Mouse (Mus musculus) left cerebral cortex, adult 2 months (tissue): Measurements from ENCODE around the gene Kif21b. TPM values are rescaled to one million over a fixed set of nuclear protein-coding genes. Genes with fewer than 3 reads are reported as not detected.

Source experiments
- DNase-seq, 2 experiments: peaks; one replicate each; pipeline ENCODE4 v3.0.0; 2021 to 2022; ENCODE audit warnings: low spot score in 2 of 2, mixed read lengths in 1 of 2; ENCODE audit errors: extremely low spot score in 1 of 2
- H3K27ac ChIP-seq: fragments of 200-600 bp; 2 replicates; pipeline ENCODE4 v1.8.1; 2022
- H3K4me3 ChIP-seq: fragments of 200-600 bp; 2 replicates; pipeline ENCODE4 v1.8.1; 2022
- CTCF ChIP-seq: fragments of 200-600 bp; IDR thresholded peaks from 2 replicates; pipeline ENCODE4 v1.8.1; 2022; ENCODE audit warnings: antibody characterized with exemption, mild to moderate bottlenecking, moderate library complexity
- intact Hi-C: fragments of 180-260 bp; cut with DNase I; formaldehyde crosslinking; loops from one replicate; pipeline ENCODE4 v1.15.1; 2025
- total RNA-seq, 2 experiments: library from RNA; stranded (reverse); gene quantifications; 2 replicates each; pipeline ENCODE4 v1.2.3; 2021

Gene Kif21b
- total RNA-seq, 2 experiments from 2014 or later, result 67.3 to 74.2 TPM

DNA sequence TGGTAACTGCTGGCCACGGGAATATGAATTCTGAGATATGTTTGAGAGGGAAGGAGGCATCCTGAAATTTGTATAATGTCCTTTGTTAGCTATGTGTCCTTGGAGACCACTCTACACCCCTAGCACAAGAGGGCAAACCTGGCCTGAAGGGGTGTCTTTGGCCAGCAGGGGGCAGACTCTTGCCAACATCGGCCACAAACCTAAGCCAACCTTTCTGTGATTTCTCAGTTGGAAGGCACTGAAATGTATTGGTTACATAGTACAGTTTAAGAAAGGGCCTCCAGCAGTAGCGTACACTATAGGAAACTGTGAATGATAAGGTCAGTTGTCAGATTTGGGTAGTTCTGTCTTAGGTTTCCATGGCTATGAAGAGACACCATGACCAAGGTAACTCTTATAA is 15.0 kb upstream of the Kif21b start:
- no peak overlapping the region for H3K27ac ChIP-seq
- intact Hi-C loops, result loop anchor here (2.0 to 5.0 kb wide), 3 partner anchors 53 to 96 kb away; partner anchors contain the start of gene Mroh3
- peak; percentile 82 for TF ChIP-seq CTCF
- DNase-seq, result peak; percentile 65 to 79
- no peak overlapping the region for H3K4me3 ChIP-seq

GRCm38 (mm10) chr1:136117069-136117468 is 14.1 kb upstream of the Kif21b start:
- TF ChIP-seq CTCF, result no peak
- DNase-seq, result no peak
- intact Hi-C loops, result loop anchor here (2.0 to 5.0 kb wide), 3 partner anchors 52 to 95 kb away; partner anchors contain the start of gene Mroh3
- Histone ChIP-seq H3K27ac (no peak overlapping the region), H3K4me3 (no peak overlapping the region)

GRCm38 (mm10) chr1:136118875-136119274 is 12.3 kb upstream of the Kif21b start:
- Histone ChIP-seq H3K27ac (0 out of 2 replicates have a peak overlapping the region, but pooled peaks have one; percentile 9), H3K4me3 (no peak overlapping the region)
- no peak for TF ChIP-seq CTCF
- DNase-seq, result peak; percentile 74 to 80
- intact Hi-C loops, result loop anchor here (5.0 kb wide), 2 partner anchors 57 to 93 kb away; partner anchors contain the start of gene Mroh3

DNA sequence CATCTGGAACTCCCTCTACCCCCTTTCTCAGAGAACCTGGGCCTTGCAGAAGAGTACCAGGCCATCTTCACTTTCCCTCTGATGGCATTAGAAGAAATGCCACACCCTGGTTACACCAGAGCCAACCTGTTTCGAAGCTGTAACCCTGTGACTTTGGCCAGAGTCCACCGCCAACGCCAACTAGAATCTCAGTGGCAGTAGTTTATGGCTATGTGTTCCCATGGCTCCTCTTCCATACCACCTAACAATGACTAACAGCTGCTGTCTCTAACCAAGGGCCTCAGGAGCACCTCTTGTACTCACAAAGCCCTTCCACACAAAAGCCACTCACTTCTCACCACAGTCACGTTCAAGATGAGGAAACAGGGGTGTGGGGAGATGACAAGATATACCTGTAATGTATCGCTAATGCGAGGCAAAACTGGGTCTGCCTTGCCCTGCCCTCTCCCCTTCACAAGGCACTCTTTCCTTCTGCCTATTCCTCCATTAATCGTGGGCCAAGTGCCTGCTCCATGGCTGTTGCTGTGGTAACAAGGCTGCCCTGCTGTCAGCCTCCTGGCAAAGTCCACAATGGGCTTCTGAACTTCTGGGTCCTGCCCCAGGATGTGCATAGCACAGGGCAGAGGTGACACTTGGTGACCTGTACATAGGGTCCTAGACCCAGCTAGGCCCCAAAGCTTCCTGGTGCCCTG is 11.5 kb upstream of the Kif21b start:
- DNase-seq, result no peak
- intact Hi-C loops, result loop anchor here (5.0 kb wide), 3 partner anchors 57 to 148 kb away; partner anchors contain the start of gene Mroh3
- TF ChIP-seq CTCF, result no peak
- Histone ChIP-seq H3K4me3 (no peak overlapping the region), H3K27ac (no peak overlapping the region)

- no peak overlapping the region for H3K4me3 ChIP-seq
- DNase-seq, result no peak
- intact Hi-C loops, result loop anchor here (5.0 kb wide), 1 partner anchor 147 kb away; no protein-coding TSS in a partner anchor
- H3K27ac ChIP-seq, result no peak overlapping the region
- no peak for TF ChIP-seq CTCF
Measured at GRCm38 (mm10) chr1:136120263-136120603, 11.0 kb upstream of the Kif21b start.

GRCm38 (mm10) chr1:136120785-136121184 is 10.4 kb upstream of the Kif21b start:
- no peak for TF ChIP-seq CTCF
- Histone ChIP-seq H3K4me3 (no peak overlapping the region), H3K27ac (no peak overlapping the region)
- DNase-seq, result no peak
- intact Hi-C loops, result loop anchor here (5.0 kb wide), 1 partner anchor 147 kb away; no protein-coding TSS in a partner anchor

GRCm38 (mm10) chr1:136122030-136122429 is 9.2 kb upstream of the Kif21b start:
- intact Hi-C loops, result loop anchor here (5.0 kb wide), 1 partner anchor 145 kb away; no protein-coding TSS in a partner anchor
- DNase-seq, result no peak
- no peak for TF ChIP-seq CTCF
- no peak overlapping the region for H3K4me3 ChIP-seq
- no peak overlapping the region for H3K27ac ChIP-seq

DNA sequence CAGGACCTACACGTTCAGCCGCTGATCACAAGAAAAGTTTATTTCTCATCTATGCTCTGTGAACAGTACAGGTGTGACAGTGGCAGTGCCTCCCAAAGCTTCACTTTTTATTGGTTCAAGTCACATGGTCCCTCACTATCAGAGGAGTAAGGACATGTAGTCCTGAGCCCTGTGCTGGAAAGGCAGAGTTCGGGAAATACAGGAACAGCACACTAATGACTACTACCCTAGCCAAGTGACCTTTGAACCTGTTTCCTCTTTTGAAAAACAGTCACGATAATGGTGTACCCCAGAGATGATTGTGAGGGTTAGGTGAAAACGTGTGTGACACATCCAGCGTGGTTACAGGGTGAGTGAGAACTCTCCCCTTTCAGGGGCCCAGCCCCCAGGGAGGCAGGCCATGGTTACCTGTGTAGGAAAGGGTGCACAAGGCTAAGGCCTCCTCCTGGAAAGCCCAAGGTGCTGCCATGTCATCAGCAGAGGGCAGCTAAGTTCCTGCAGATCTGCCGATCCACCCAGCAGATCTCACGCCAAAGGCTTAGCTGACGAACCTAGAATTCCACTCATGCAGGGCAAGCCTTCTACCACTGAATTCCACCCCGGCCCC is 4.9 kb upstream of the Kif21b start:
- intact Hi-C loops, result no loop called here

DNA sequence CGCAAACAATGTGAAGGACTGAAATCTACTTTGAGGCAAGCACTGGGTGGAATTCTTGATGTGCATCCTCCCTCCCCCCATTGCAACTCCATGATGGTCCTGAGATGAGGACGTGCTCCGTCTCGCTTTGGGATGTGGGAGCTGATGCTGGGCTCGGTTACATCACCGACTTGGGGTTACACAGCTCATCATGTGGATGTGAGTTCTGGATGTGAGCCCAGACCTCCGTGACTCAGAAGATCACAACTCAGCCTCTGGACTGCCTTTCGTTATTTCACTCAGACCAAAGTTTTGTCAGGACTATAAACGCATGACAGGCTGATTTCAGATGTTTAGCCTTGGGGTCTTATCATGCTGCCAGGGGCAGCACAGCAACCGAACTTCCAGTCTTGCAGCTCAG is 4.3 kb upstream of the Kif21b start:
- Histone ChIP-seq H3K27ac (peak overlapping the region; percentile 61), H3K4me3 (no peak overlapping the region)
- no peak for TF ChIP-seq CTCF
- no peak for DNase-seq
- intact Hi-C loops, result no loop called here

More for the DNA sequence above, 4.9 kb upstream of the Kif21b start:
- no peak for TF ChIP-seq CTCF
- DNase-seq, result no peak
- Histone ChIP-seq H3K27ac (peak overlapping the region; percentile 21; the same call in 1 of the 2 replicates), H3K4me3 (no peak overlapping the region)

DNA sequence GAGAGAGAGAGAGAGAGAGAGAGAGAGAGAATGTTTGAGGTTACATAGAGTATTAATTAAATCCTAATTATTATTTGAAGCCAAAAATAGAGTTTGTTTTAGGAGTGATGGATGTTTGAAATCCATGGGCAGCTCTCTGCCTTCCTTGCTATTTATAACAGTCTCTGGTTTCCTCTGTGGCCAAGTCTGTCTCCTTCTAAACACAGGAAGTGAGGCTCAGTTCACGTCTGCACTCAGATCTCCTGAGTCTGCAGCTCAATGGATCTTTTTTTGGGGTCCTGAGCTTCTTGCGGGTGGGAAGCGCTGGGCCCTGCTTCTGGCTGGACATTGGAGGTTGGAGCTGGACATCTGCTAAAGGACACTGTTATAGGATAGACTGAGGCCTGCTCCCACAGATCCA is 3.3 kb upstream of the Kif21b start:
- TF ChIP-seq CTCF, result no peak
- peak overlapping the region; percentile 74 for H3K27ac ChIP-seq
- intact Hi-C loops, result no loop called here
- no peak for DNase-seq
- H3K4me3 ChIP-seq, result no peak overlapping the region

- peak overlapping the region; percentile 74 for H3K27ac ChIP-seq
- intact Hi-C loops, result no loop called here
- no peak for TF ChIP-seq CTCF
- H3K4me3 ChIP-seq, result no peak overlapping the region
- peak; percentile 70 to 73 for DNase-seq
Measured at GRCm38 (mm10) chr1:136128416-136128815, 2.8 kb upstream of the Kif21b start.

GRCm38 (mm10) chr1:136128944-136129589 is 2.1 kb upstream of the Kif21b start:
- intact Hi-C loops, result no loop called here
- Histone ChIP-seq H3K27ac (peak overlapping the region; percentile 67), H3K4me3 (no peak overlapping the region)
- TF ChIP-seq CTCF, result no peak
- no peak for DNase-seq
